ENCODE assay signal across 14 mouse cellular contexts in genomic region chr14:102742331-102742730, GRCm38 (mm10).
"Had no signal": no experiment of that assay in that cellular context is flagged by ENCODE, and none has a peak within 500 bp of the region (broad histone marks: within the 10 kb centered on the region; RNA-seq: fewer than 3 reads in every experiment).

No protein-coding gene starts in this region.

- H3K9me3 ChIP-seq: liver, embryonic 12.5 days; midbrain, embryonic 12.5 days; neural tube, embryonic 12.5 days had no signal

- H3K4me1 ChIP-seq: liver, embryonic 12.5 days; midbrain, embryonic 12.5 days; neural tube, embryonic 12.5 days had no signal

- H3K27me3 ChIP-seq: liver, embryonic 12.5 days; midbrain, embryonic 12.5 days; neural tube, embryonic 12.5 days had no signal

- H3K27ac ChIP-seq: liver, embryonic 12.5 days; liver, embryonic 14.5 days; midbrain, embryonic 12.5 days; neural tube, embryonic 12.5 days had no signal

- DNase-seq: lung, adult 18-20 months; lung, embryonic 14.5 days; lung, postnatal 10 days; lung, postnatal 4 days; right cerebral cortex, postnatal 25 days; right cerebral cortex, postnatal 4 days; spleen, adult 18-20 months; thymus, adult 18-20 months; thymus, postnatal 14 days; thymus, postnatal 36 days had no signal

- H3K36me3 ChIP-seq: liver, embryonic 12.5 days; midbrain, embryonic 12.5 days; neural tube, embryonic 12.5 days had no signal

- H3K9ac ChIP-seq: liver, embryonic 12.5 days; liver, embryonic 14.5 days; lung, embryonic 14.5 days; midbrain, embryonic 12.5 days; neural tube, embryonic 12.5 days had no signal

- H3K4me3 ChIP-seq: liver, embryonic 12.5 days; midbrain, embryonic 12.5 days; neural tube, embryonic 12.5 days had no signal

- ATAC-seq: liver, embryonic 12.5 days had no signal

- H3K4me2 ChIP-seq: liver, embryonic 12.5 days; lung, embryonic 14.5 days; midbrain, embryonic 12.5 days; neural tube, embryonic 12.5 days had no signal
